Mouse (Mus musculus) CD4-positive, CD25-positive, alpha-beta regulatory T cell, adult 9 weeks (primary cell): ENCODE measurements around the gene Olfr495. TPM values are rescaled to one million over a fixed set of nuclear protein-coding genes. Genes with fewer than 3 reads are reported as not detected.

Experiments used
- polyA plus RNA-seq: library from polyadenylated mRNA; unstranded; fragments of 100-300 nt; shearing (Covaris generic); gene quantifications from one replicate; pipeline ENCODE4 v1.2.1, GENCODE M21; 2017

Gene Olfr495
- polyA plus RNA-seq: not detected

DNA sequence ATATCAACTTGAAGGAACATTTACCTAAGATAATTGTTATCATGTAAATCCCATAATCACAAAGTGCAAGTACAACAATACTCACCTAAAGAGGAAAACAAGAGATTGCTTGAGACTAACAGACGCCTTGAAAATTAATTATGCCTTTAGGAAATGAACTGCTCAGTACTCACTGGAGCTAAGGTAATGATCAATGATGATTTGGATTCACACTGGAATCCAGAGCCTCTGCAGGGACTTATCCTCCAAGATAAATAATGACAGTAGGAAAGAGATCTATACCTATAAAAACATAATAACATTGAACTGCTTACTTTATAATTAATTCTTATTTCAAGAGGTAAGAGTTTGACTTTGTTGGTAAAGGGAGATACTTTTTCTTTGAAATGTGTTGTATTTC is at the start of gene Olfr495:
Gene Olfr495 (plus strand): TSS at position 301 of the 400 bp plus-strand sequence.

DNA sequence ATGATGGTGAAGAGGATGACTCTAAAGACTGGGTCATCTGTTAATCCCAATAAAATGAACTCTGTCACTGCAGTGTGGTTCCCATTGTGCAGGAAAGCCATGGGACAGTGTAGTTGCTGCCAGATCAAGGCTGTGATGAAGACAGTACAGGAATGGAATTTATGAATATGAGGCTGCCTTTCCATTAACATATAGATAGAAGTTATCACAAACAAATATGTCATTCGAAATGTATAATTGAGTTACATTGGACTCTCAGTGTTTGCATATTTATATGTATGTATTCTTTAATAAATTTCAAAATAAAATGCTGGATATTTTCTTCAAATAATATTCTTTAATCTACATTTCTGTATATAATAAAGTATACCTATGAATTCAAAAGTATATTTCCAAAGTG is 46.1 kb upstream of the Olfr495 start, which contains the start of gene Olfr493:
Gene Olfr493 (minus strand): TSS at position 101 of the 400 bp plus-strand sequence.

DNA sequence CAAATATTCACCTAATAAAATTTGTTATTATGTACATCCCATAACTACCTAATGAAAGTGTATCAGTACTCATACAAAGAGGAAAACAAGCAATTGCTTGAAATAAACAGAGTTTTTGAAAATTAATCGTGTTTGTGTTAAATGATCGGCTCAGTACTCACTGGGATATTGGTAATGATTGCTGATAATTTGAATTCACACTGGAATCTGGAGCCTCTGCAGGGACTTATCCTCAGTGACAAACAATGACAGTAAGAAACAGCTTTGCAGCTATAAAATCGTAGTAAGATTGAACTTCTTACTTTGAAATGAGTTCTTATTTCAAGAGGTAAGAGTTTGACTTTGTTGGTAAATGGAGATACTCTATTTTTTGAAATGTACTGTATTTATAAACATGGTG is 27.9 kb upstream of the Olfr495 start, which contains the start of gene Olfr494:
Gene Olfr494 (plus strand): TSS at position 301 of the 400 bp plus-strand sequence.

DNA sequence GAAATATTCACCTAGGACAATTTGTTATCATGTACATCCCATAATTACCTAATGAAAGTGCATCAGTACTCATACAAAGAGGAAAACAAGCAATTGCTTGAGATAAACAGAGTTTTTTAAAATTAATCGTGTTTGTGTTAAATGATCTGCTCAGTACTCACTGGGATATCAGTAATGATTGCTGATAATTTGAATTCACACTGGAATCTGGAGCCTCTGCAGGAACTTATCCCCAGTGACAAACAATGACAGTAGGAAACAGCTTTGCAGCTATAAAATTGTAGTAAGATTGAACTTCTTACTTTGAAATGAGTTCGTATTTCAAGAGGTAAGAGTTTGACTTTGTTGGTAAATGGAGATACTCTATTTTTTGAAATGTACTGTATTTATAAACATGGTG is 27.2 kb downstream of the Olfr495 start, which contains the start of gene Olfr497:
Gene Olfr497 (plus strand): TSS at position 301 of the 400 bp plus-strand sequence.

Other genes with a start within 250 kb of the Olfr495 start
- not detected for gene Olfr485, start 233.3 kb upstream of the Olfr495 start, polyA plus RNA-seq
- not detected for gene Olfr486, start 220.4 kb upstream of the Olfr495 start, polyA plus RNA-seq
- gene Olfr487, start 178.5 kb upstream of the Olfr495 start, polyA plus RNA-seq: not detected
- gene Olfr488, start 134.8 kb upstream of the Olfr495 start, polyA plus RNA-seq: not detected
- not detected for gene Olfr490, start 104.2 kb upstream of the Olfr495 start, polyA plus RNA-seq
- gene Olfr491, start 79.7 kb upstream of the Olfr495 start, polyA plus RNA-seq: not detected
- not detected for gene Olfr492, start 69.5 kb upstream of the Olfr495 start, polyA plus RNA-seq
- gene Olfr493, start 46.2 kb upstream of the Olfr495 start, polyA plus RNA-seq: not detected
- gene Olfr494, start 27.8 kb upstream of the Olfr495 start, polyA plus RNA-seq: not detected
- not detected for gene Olfr497, start 27.3 kb downstream of the Olfr495 start, polyA plus RNA-seq
- gene Olfr498, start 72.2 kb downstream of the Olfr495 start, polyA plus RNA-seq: not detected
- gene Olfr502, start 131.9 kb downstream of the Olfr495 start, polyA plus RNA-seq: not detected
- not detected for gene Olfr503, start 151.4 kb downstream of the Olfr495 start, polyA plus RNA-seq
- not detected for gene Olfr504, start 172.6 kb downstream of the Olfr495 start, polyA plus RNA-seq
- not detected for gene Olfr506, start 217.6 kb downstream of the Olfr495 start, polyA plus RNA-seq
- gene Olfr507, start 228.6 kb downstream of the Olfr495 start, polyA plus RNA-seq: not detected
- gene Olfr508, start 236.8 kb downstream of the Olfr495 start, polyA plus RNA-seq: not detected